Mouse (Mus musculus) liver, embryonic 11.5 days (tissue): ENCODE data around the gene Slamf7. TPM values are rescaled to one million over a fixed set of nuclear protein-coding genes. Genes with fewer than 3 reads are reported as not detected.

Experiments
- ATAC-seq: fragments of 200-750 bp; cut with Nextera tagmentation; replicated peaks from 2 replicates; pipeline ENCODE4 v1.8.0; 2017; ENCODE audit warnings: moderate number of reproducible peaks, mild to moderate bottlenecking, moderate TSS enrichment, moderate library complexity; ENCODE audit not compliant: low FRiP score
- DNase-seq: peaks from one replicate; pipeline ENCODE4 v3.0.0-alpha.2; 2017; ENCODE audit warnings: low spot score
- H3K27ac ChIP-seq: fragments of 300-500 bp; sonication (generic); 2 replicates; pipeline ENCODE4 v1.5.1; 2014; ENCODE audit warnings: mild to moderate bottlenecking, low read depth, low read length, control low read depth
- H3K27me3 ChIP-seq: fragments of 300-500 bp; sonication (generic); replicated peaks from 2 replicates; pipeline ENCODE4 v1.6.1; 2014; ENCODE audit warnings: low read length, mixed read lengths; ENCODE audit not compliant: control insufficient read depth, insufficient read depth
- H3K36me3 ChIP-seq: fragments of 300-500 bp; sonication (generic); 2 replicates; pipeline ENCODE4 v1.6.1; 2014; ENCODE audit warnings: mild to moderate bottlenecking, low read length, moderate library complexity, mixed read lengths; ENCODE audit not compliant: control insufficient read depth, insufficient read depth
- H3K4me1 ChIP-seq: fragments of 300-500 bp; sonication (generic); replicated peaks from 2 replicates; pipeline ENCODE4 v1.6.1; 2014; ENCODE audit warnings: low read length, mixed read lengths; ENCODE audit not compliant: control insufficient read depth, insufficient read depth
- H3K4me2 ChIP-seq: fragments of 300-500 bp; sonication (generic); 2 replicates; pipeline ENCODE4 v1.6.1; 2014; ENCODE audit warnings: mild to moderate bottlenecking, control low read depth, moderate library complexity
- H3K4me3 ChIP-seq: fragments of 300-500 bp; sonication (generic); 2 replicates; pipeline ENCODE4 v1.5.1; 2014; ENCODE audit warnings: low read depth, low read length, control low read depth
- H3K9ac ChIP-seq: fragments of 300-500 bp; sonication (generic); 2 replicates; pipeline ENCODE4 v1.6.1; 2014; ENCODE audit warnings: low read depth, low read length, control low read depth
- H3K9me3 ChIP-seq: fragments of 300-500 bp; sonication (generic); 2 replicates; pipeline ENCODE4 v1.6.1; 2016; ENCODE audit warnings: low read length, inconsistent platforms, mixed read lengths; ENCODE audit not compliant: control insufficient read depth
- WGBS: fragments of 180-500 bp; shearing (Covaris S2); extraction: QIAGEN DNeasy Blood & Tissue Kit; methylation state at CpG from one replicate; pipeline ENCODE4 v1.1.7; 2014; 5-methylcytosine and 5-hydroxymethylcytosine counted together
- polyA plus RNA-seq: library from polyadenylated mRNA; unstranded; fragments of >200 nt; fragmentation: Nextera tagmentation; extraction: Ambion mirVana; gene quantifications from 2 replicates; pipeline ENCODE4 v1.2.1, GENCODE M21; 2014

The Slamf7 gene
- polyA plus RNA-seq, 1 experiment from 2014 or later, result not detected

GRCm38 (mm10) chr1:171647716-171648115, 5.1 kb downstream of the Slamf7 start:
- no peak overlapping the region for H3K4me2 ChIP-seq
- no peaks in the 10 kb centered on the region for H3K9me3 ChIP-seq
- H3K4me1 ChIP-seq, result no peaks in the 10 kb centered on the region; the same call in 1 of the 2 replicates
- no peak overlapping the region for H3K9ac ChIP-seq
- DNase-seq (no peak), ATAC-seq (no peak)
- no peaks in the 10 kb centered on the region for H3K36me3 ChIP-seq
- H3K27ac ChIP-seq, result no peak overlapping the region
- 80% methylated on average over 5 of the region's 5 CpGs for WGBS
- no peak overlapping the region for H3K4me3 ChIP-seq
- no peaks in the 10 kb centered on the region for H3K27me3 ChIP-seq

GRCm38 (mm10) chr1:171646429-171646940, 6.3 kb downstream of the Slamf7 start:
- H3K9me3 ChIP-seq, result no peaks in the 10 kb centered on the region
- ATAC-seq (no peak), DNase-seq (no peak)
- H3K27me3 ChIP-seq, result no peaks in the 10 kb centered on the region
- no peaks in the 10 kb centered on the region; the same call in 1 of the 2 replicates for H3K4me1 ChIP-seq
- H3K9ac ChIP-seq, result no peak overlapping the region
- no peaks in the 10 kb centered on the region for H3K36me3 ChIP-seq
- no peak overlapping the region for H3K27ac ChIP-seq
- 69% methylated on average over 5 of the region's 5 CpGs for WGBS
- no peak overlapping the region for H3K4me2 ChIP-seq
- H3K4me3 ChIP-seq, result no peak overlapping the region

GRCm38 (mm10) chr1:171643612-171644011, 9.2 kb downstream of the Slamf7 start:
- Histone ChIP-seq H3K4me1 (no peaks in the 10 kb centered on the region; the same call in 1 of the 2 replicates), H3K36me3 (no peaks in the 10 kb centered on the region), H3K27me3 (no peaks in the 10 kb centered on the region), H3K9ac (no peak overlapping the region), H3K9me3 (no peaks in the 10 kb centered on the region), H3K4me2 (no peak overlapping the region), H3K4me3 (no peak overlapping the region), H3K27ac (no peak overlapping the region)
- 44% methylated on average over 7 of the region's 7 CpGs for WGBS
- DNase-seq, result peak; percentile 37
- ATAC-seq, result peak; percentile 95

- H3K36me3 ChIP-seq, result no peaks in the 10 kb centered on the region
- ATAC-seq (no peak), DNase-seq (no peak)
These were observed 12.0 kb downstream of the Slamf7 start for GRCm38 (mm10) chr1:171640796-171641195.

GRCm38 (mm10) chr1:171638686-171639085, 14.1 kb downstream of the Slamf7 start:
- no peaks in the 10 kb centered on the region for H3K36me3 ChIP-seq
- no peak overlapping the region for H3K27ac ChIP-seq
- H3K4me1 ChIP-seq, result no peaks in the 10 kb centered on the region; the same call in 1 of the 2 replicates
- H3K4me3 ChIP-seq, result no peak overlapping the region
- H3K4me2 ChIP-seq, result no peak overlapping the region
- DNase-seq (no peak), ATAC-seq (no peak)
- H3K27me3 ChIP-seq, result no peaks in the 10 kb centered on the region
- H3K9ac ChIP-seq, result no peak overlapping the region
- 69% methylated on average over 2 of the region's 2 CpGs for WGBS
- H3K9me3 ChIP-seq, result no peaks in the 10 kb centered on the region

More at GRCm38 (mm10) chr1:171640796-171641195, 12.0 kb downstream of the Slamf7 start:
- H3K4me3 ChIP-seq, result no peak overlapping the region
- no peak overlapping the region for H3K9ac ChIP-seq
- H3K9me3 ChIP-seq, result no peaks in the 10 kb centered on the region
- H3K4me1 ChIP-seq, result no peaks in the 10 kb centered on the region; the same call in 1 of the 2 replicates
- H3K27me3 ChIP-seq, result no peaks in the 10 kb centered on the region
- 93% methylated on average over 6 of the region's 6 CpGs for WGBS
- H3K27ac ChIP-seq, result no peak overlapping the region
- H3K4me2 ChIP-seq, result no peak overlapping the region

GRCm38 (mm10) chr1:171637101-171637500, 15.7 kb downstream of the Slamf7 start:
- no peaks in the 10 kb centered on the region for H3K9me3 ChIP-seq
- H3K9ac ChIP-seq, result no peak overlapping the region
- no peaks in the 10 kb centered on the region for H3K27me3 ChIP-seq
- WGBS, result 76% methylated on average over 8 of the region's 8 CpGs
- H3K4me1 ChIP-seq, result no peaks in the 10 kb centered on the region
- H3K27ac ChIP-seq, result no peak overlapping the region
- H3K4me3 ChIP-seq, result no peak overlapping the region
- no peak overlapping the region for H3K4me2 ChIP-seq
- no peak for ATAC-seq
- H3K36me3 ChIP-seq, result no peaks in the 10 kb centered on the region
- no peak for DNase-seq

GRCm38 (mm10) chr1:171635696-171636095, 17.1 kb downstream of the Slamf7 start:
- Histone ChIP-seq H3K4me2 (no peak overlapping the region), H3K4me1 (no peaks in the 10 kb centered on the region), H3K36me3 (no peaks in the 10 kb centered on the region), H3K27me3 (no peaks in the 10 kb centered on the region), H3K9me3 (no peaks in the 10 kb centered on the region), H3K9ac (no peak overlapping the region), H3K4me3 (no peak overlapping the region), H3K27ac (no peak overlapping the region)
- DNase-seq, result no peak
- 41% methylated on average over 6 of the region's 6 CpGs for WGBS
- no peak for ATAC-seq

GRCm38 (mm10) chr1:171631447-171631846, 21.4 kb downstream of the Slamf7 start:
- Histone ChIP-seq H3K27me3 (no peaks in the 10 kb centered on the region), H3K9ac (no peak overlapping the region), H3K4me3 (no peak overlapping the region), H3K36me3 (no peaks in the 10 kb centered on the region), H3K9me3 (no peaks in the 10 kb centered on the region), H3K27ac (no peak overlapping the region), H3K4me1 (no peaks in the 10 kb centered on the region), H3K4me2 (no peak overlapping the region)
- WGBS, result 50% methylated on average over 2 of the region's 2 CpGs
- DNase-seq, result no peak
- no peak for ATAC-seq

- Histone ChIP-seq H3K4me1 (no peaks in the 10 kb centered on the region), H3K4me2 (no peak overlapping the region), H3K4me3 (no peak overlapping the region), H3K27me3 (no peaks in the 10 kb centered on the region), H3K9ac (no peak overlapping the region), H3K36me3 (no peaks in the 10 kb centered on the region), H3K27ac (no peak overlapping the region), H3K9me3 (no peaks in the 10 kb centered on the region)
- no peak for ATAC-seq
- DNase-seq, result no peak
- 82% methylated on average over 4 of the region's 4 CpGs for WGBS
These were observed 21.9 kb downstream of the Slamf7 start for GRCm38 (mm10) chr1:171630912-171631311.
